Mouse (Mus musculus): ENCODE results near the gene Tmem223. TPM values are rescaled to one million over a fixed set of nuclear protein-coding genes. Genes with fewer than 3 reads are reported as not detected.
A peak's percentile ranks its signal among the peaks of the same experiment; 100 is the strongest.

The Tmem223 gene
- polyA plus RNA-seq, 1 experiment from 2014 or later, result 117 TPM

- Histone ChIP-seq H3K27ac (replicated peaks) (no peak overlapping the region), H3K4me3 (ENCODE audit: low read depth, low read length) (peak overlapping the region; percentile 82), H3K36me3 (ENCODE audit: control insufficient read depth, insufficient read depth, low read length) (peaks cover 9% of the 10 kb centered on the region), H3K4me2 (replicated peaks; ENCODE audit: low read depth) (peak overlapping the region; percentile 98), H3K27me3 (ENCODE audit: control insufficient read depth, insufficient read depth, low read length) (no peaks in the 10 kb centered on the region), H3K9ac (ENCODE audit: low read length) (no peak overlapping the region), H3K4me1 (replicated peaks; ENCODE audit: control insufficient read depth, insufficient read depth) (peaks cover 4% of the 10 kb centered on the region; the same call in 1 of the 2 replicates), H3K9me3 (ENCODE audit: control insufficient read depth, low read length) (no peaks in the 10 kb centered on the region)
- DNase-seq (ENCODE audit: low spot score) (no peak), ATAC-seq (ENCODE audit: low FRiP score, low TSS enrichment) (no peak)
- TF ChIP-seq CTCF (IDR thresholded peaks at IDR 0.05; ENCODE audit: low read depth) (no peak), EP300 (optimal IDR thresholded peaks at IDR 0.05) (no peak)
- WGBS, result 68% methylated on average over 5 of the region's 5 CpGs
These were observed 2.2 kb downstream of the Tmem223 start for GRCm38 (mm10) chr19:8772996-8773395.

DNA sequence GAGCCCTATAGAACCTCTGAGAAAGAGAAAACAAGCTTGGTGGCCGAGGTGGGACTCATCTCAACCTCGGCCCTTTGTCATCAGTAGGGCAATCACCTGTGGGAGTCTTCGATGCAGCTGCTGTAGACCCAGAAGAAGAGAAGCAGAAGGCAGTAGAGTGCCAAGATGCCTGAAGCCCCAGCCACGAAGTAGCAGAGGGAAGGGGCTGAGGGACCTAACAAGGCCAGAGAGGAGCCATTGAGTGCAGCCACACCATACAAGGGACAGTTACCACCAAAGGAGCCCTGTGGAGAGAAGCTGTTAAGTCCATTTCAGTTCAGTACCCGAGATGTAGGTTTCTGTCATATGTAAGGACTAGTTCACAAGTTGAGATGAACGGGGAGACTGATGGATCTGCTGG lies 2.6 kb downstream of the Tmem223 start:
- Histone ChIP-seq H3K36me3 (ENCODE audit: control insufficient read depth, insufficient read depth, low read length) (peaks cover 5% of the 10 kb centered on the region), H3K27ac (replicated peaks) (peak overlapping the region; percentile 98), H3K27me3 (ENCODE audit: control insufficient read depth, insufficient read depth, low read length) (no peaks in the 10 kb centered on the region), H3K9ac (ENCODE audit: low read length) (peak overlapping the region; percentile 95; the same call in 1 of the 2 replicates), H3K4me1 (replicated peaks; ENCODE audit: control insufficient read depth, insufficient read depth) (peaks cover 4% of the 10 kb centered on the region; the same call in 1 of the 2 replicates), H3K4me3 (ENCODE audit: low read depth, low read length) (peak overlapping the region; percentile 82), H3K4me2 (replicated peaks; ENCODE audit: low read depth) (peak overlapping the region; percentile 98), H3K9me3 (ENCODE audit: control insufficient read depth, low read length) (no peaks in the 10 kb centered on the region)
- WGBS, result 38% methylated on average over 6 of the region's 6 CpGs
- DNase-seq (ENCODE audit: low spot score) (no peak), ATAC-seq (ENCODE audit: low FRiP score, low TSS enrichment) (no peak)
- no peak for TF ChIP-seq CTCF (IDR thresholded peaks at IDR 0.05; ENCODE audit: low read depth)
- TF ChIP-seq EP300 (optimal IDR thresholded peaks at IDR 0.05), result no peak

- TF ChIP-seq CTCF (IDR thresholded peaks at IDR 0.05; ENCODE audit: low read depth), result no peak
- peak; percentile 72 for TF ChIP-seq EP300 (optimal IDR thresholded peaks at IDR 0.05)
- H3K9me3 ChIP-seq (ENCODE audit: control insufficient read depth, low read length), result no peaks in the 10 kb centered on the region
- WGBS, result 0% methylated on average over 55 of the region's 68 CpGs
- peak within 1 kb of the TSS; percentile 95 for H3K9ac ChIP-seq (ENCODE audit: low read length)
- DNase-seq (ENCODE audit: low spot score), result peak; percentile 97
- H3K36me3 ChIP-seq (ENCODE audit: control insufficient read depth, insufficient read depth, low read length), result peaks cover 3% of the 10 kb centered on the region; the same call in 1 of the 2 replicates
- peak within 1 kb of the TSS; percentile 98 for H3K27ac ChIP-seq (replicated peaks)
- peak within 1 kb of the TSS; percentile 82 for H3K4me3 ChIP-seq (ENCODE audit: low read depth, low read length)
- peaks cover 4% of the 10 kb centered on the region; the same call in 1 of the 2 replicates for H3K4me1 ChIP-seq (replicated peaks; ENCODE audit: control insufficient read depth, insufficient read depth)
- H3K4me2 ChIP-seq (replicated peaks; ENCODE audit: low read depth), result peak within 1 kb of the TSS; percentile 98
- peak; percentile 91 for ATAC-seq (ENCODE audit: low FRiP score, low TSS enrichment)
- H3K27me3 ChIP-seq (ENCODE audit: control insufficient read depth, insufficient read depth, low read length), result no peaks in the 10 kb centered on the region
These were observed 3.5 kb downstream of the Tmem223 start, which contains the start of gene Tmem179b for GRCm38 (mm10) chr19:8774086-8774835. TSS of gene Tmem179b (minus strand) at chr19:8774467.

- Histone ChIP-seq H3K27me3 (ENCODE audit: control insufficient read depth, insufficient read depth, low read length) (no peaks in the 10 kb centered on the region), H3K4me3 (ENCODE audit: low read depth, low read length) (peak overlapping the region; percentile 82), H3K4me1 (replicated peaks; ENCODE audit: control insufficient read depth, insufficient read depth) (peaks cover 4% of the 10 kb centered on the region; the same call in 1 of the 2 replicates), H3K36me3 (ENCODE audit: control insufficient read depth, insufficient read depth, low read length) (peaks cover 3% of the 10 kb centered on the region; the same call in 1 of the 2 replicates), H3K9ac (ENCODE audit: low read length) (peak overlapping the region; percentile 95), H3K9me3 (ENCODE audit: control insufficient read depth, low read length) (no peaks in the 10 kb centered on the region), H3K4me2 (replicated peaks; ENCODE audit: low read depth) (peak overlapping the region; percentile 98), H3K27ac (replicated peaks) (peak overlapping the region; percentile 98)
- ATAC-seq (ENCODE audit: low FRiP score, low TSS enrichment) (no peak; the same call in 1 of the 2 replicates), DNase-seq (ENCODE audit: low spot score) (no peak)
- WGBS, result under 1% methylated on average over 20 of the region's 20 CpGs
- TF ChIP-seq EP300 (optimal IDR thresholded peaks at IDR 0.05), result no peak
- no peak for TF ChIP-seq CTCF (IDR thresholded peaks at IDR 0.05; ENCODE audit: low read depth)
These were observed 4.2 kb downstream of the Tmem223 start for GRCm38 (mm10) chr19:8774951-8775421.

GRCm38 (mm10) chr19:8786008-8786781 lies 15.4 kb downstream of the Tmem223 start, which contains the start of gene Taf6l:
TSS of gene Taf6l (minus strand) at chr19:8786417.
- no peaks in the 10 kb centered on the region for H3K9me3 ChIP-seq (ENCODE audit: control insufficient read depth, low read length)
- peak within 1 kb of the TSS; percentile 72 for H3K4me2 ChIP-seq (replicated peaks; ENCODE audit: low read depth)
- TF ChIP-seq EP300 (optimal IDR thresholded peaks at IDR 0.05), result no peak
- TF ChIP-seq CTCF (IDR thresholded peaks at IDR 0.05; ENCODE audit: low read depth), result peak; percentile 60
- peaks cover 6% of the 10 kb centered on the region; the same call in 1 of the 2 replicates for H3K36me3 ChIP-seq (ENCODE audit: control insufficient read depth, insufficient read depth, low read length)
- H3K27me3 ChIP-seq (ENCODE audit: control insufficient read depth, insufficient read depth, low read length), result no peaks in the 10 kb centered on the region
- peak within 1 kb of the TSS; percentile 76 for H3K9ac ChIP-seq (ENCODE audit: low read length)
- ATAC-seq (ENCODE audit: low FRiP score, low TSS enrichment), result peak; percentile 99
- peak within 1 kb of the TSS; percentile 75 for H3K27ac ChIP-seq (replicated peaks)
- H3K4me1 ChIP-seq (replicated peaks; ENCODE audit: control insufficient read depth, insufficient read depth), result no peaks in the 10 kb centered on the region
- WGBS, result under 1% methylated on average over 32 of the region's 32 CpGs
- peak within 1 kb of the TSS; percentile 71 for H3K4me3 ChIP-seq (ENCODE audit: low read depth, low read length)
- DNase-seq (ENCODE audit: low spot score), result peak; percentile 97
